Mouse (Mus musculus) cerebellum, postnatal 25 days (tissue): ENCODE measurements at regions not wholly inside any gene's neighbourhood (a gene's known extent, or its start where the extent isn't known, plus 50 kb on each side); places are given as distances from the start of the nearest gene placed in this dataset.

Experiments
- DNase-seq, 2 experiments: peaks; one replicate each; pipeline ENCODE4 v3.0.0; 2021; ENCODE audit warnings: mixed read lengths in 2 of 2

DNA sequence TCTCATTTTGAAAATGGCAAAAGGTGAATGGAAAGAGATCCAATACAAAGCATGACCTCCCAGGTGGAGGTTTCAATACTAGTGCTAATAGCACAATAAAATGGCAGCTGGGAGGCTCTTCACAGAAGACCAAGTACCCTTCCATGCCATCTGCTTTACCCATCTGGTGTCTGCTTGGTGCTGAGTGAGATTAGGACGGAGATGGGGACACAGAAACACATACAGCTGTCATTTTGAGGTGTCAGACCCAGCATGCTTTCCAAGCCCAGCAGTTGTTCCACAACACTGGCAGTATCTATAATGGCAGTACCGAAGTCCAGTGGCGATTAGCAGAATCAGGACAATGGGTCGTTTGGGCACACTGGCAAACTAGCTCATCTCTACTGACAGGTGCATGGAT lies 118.9 kb upstream of the 1700064H15Rik start:
- DNase-seq = no peak

DNA sequence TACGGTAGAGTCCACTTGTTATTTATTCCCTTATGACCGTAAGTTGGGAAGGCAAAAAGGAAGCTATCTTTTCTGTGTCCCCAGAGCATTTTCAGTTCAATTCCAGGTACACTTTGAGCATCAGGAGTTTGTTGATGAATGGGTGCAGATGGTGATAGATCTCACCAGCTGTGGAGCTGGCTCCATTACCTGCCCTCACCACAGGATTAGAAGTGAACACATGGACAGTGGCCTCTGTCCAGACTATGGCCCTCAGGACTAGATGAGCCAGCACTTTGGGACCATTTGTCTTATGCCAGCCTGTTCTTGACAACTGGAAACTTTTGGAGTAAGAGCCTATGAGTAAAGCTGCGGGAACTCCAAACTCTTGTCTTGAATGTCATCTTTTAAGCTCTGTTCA lies 123.5 kb upstream of the 1700064H15Rik start:
- DNase-seq = no peak

DNA sequence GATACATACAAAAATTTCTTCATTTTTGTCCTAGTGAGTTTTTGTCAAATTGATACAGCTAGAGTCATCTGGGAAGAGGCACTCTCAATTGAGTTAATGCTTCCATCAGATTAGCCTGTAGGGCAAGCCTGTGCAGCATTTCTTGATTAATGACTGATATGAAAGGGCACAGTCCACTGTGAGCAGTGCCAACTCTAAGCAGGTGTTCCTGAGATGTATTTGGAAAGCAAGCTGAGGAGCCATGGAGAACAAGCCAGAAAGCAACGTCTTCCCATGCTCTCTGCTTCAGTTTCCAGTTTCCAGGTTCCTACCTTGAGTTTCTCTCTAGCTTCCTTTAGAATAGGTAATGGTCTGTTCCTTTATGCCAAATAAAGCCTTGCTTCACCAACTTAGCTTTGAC lies 125.5 kb upstream of the 1700064H15Rik start:
- DNase-seq = no peak

DNA sequence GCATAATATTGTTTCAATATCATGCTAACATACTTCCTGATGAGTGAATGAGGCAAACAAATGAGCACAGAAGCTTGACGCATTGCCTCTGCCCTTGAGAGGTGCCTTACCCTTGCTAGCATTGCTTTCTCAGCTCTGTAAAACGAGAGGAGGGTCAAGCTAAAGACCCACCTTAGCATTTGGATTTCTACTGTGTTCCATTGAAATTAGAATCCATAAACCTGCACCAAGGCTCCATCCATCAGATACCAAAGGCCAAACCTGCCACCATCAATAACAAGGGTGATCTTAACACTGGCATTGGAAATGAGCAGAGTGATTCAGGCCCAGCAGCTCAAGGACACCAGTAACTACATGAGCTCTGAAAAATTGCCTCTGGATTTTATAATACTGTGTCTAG lies 126.2 kb upstream of the 1700064H15Rik start:
- no peak for DNase-seq

DNA sequence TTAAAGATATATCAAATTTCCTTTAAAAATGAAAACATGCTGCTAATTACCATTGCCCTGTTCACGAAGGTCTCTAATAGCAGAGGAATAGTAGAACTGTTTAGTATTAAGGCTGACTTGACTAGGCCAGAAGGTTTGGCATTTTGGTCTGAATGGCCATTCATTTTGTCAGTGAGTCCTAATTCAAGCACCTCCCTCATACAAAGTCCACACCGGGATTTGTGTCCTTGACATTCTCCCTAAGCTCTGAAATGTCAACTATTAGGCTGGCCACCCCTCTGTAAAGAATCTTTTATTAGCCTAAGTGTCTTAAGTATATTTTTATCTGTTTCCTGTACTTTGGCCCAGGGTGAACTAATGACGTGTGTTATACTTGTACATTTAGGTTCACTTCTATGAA lies 126.7 kb upstream of the 1700064H15Rik start:
- DNase-seq = no peak

DNA sequence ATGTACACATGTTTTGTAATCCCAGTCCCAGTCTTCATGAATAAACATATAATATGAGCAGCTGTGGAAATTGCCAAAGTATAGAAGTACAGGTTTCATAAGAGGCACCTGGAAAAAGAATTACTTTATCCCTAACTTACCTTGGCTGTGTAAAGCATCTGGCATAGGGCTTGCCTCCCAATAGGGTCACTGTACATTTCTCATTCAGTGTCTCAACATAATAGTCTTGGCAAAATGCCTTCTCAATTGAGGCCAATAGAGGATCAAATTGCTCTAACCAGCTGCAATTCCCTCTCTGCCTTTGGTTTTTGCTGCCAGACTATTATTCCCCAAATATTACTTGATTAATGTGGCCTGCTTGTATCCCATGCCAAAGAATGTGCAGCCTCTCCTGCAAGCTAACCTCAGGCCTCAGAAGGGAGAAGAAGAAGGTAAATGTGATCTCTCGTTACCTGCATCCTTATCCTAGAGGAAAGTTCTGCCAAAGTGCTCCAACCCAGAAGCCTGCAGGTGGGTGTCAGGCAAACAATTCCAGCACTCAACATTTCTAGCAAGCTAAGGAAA lies 158.2 kb upstream of the Cp start:
- DNase-seq = no peak

DNA sequence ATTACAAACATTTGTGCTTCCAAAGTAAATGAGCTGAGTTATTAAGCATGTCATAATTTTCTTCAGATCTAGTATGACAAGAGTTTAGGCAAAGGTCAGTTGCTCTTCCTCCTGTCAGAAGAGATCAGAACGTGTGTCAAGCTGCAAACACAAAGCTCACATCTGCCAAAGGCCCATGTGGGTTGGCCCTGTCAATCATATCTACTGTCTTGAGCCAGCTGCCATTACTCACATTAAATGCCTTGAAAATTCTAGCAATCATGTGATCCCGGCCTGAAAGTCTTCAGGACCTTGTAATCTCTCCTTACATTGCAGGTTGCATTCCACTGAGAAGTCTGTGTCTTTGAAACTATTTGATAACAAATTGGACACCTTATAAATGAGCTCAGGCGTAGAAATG lies 146.8 kb upstream of the Cp start:
- DNase-seq = no peak

DNA sequence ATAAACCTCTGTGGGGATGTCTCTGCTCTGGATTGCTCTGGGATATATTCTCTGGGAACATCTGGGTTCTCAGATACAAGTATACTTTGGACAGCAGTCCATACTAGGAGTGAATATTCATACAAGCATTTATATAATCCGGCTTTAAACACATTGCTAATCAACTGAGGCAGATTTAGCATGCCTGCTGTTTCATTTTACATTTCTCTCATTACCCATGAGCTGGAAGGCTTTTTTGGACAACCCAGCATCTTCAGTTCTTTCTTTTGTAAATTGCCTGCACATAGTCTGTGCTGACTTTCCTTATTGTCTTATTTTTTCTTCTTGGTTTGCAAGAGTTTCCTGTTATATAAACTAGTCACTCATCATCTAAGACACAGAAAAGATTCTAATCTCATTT lies 131.9 kb upstream of the Cp start:
- DNase-seq = no peak

DNA sequence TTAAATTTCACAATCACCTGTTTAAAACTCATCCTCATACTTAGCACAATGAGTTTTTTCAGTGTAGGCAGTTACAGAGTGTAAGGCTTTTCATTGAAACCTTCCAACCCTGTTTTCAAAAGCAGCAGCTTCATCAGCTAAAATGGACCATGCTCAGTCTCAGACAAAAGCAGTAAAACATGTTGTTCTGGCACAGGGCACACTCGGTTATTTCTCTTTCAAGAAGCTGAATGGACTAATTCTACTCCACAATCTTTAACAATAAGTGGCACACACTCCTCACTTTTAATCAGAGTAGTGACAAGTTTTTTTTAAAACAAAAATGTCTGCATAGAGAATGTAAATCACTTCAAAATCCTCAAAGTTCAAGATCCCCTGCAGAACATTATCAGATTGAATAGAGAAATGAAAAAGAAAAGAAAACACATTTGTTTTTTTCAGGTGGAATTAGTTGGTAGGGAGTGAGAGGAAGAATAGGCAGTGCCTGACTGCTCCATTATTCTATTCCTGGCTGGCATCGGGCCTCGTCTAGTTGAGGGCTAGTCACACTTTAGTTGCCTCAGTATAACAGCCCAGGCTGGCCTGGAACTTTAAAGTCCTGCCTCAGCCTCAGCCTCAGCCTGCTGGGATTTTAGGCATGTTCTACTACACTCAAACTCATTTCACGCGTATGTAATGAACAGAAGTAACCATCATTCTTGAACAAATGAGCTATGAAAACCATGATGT lies 128.2 kb upstream of the Cp start:
- DNase-seq = no peak

DNA sequence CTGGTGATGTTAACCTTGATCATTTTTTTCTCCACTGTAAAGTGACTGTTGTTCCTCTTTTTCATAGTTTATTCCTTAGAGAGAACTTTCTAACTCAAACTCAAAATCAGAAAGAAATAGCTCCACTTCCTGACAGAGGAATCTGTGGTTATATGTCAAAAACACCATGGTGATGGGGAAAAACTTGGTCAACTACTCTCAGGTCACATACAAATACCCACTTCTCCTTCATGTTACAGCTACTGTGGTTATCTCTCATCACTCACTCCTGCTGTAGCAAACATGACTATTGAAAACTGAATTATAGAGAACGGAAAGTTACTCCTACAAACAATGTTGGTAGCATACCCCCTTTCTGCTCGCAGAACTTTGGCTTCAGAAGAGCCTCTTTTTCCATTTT lies 127.1 kb upstream of the Cp start:
- no peak for DNase-seq

DNA sequence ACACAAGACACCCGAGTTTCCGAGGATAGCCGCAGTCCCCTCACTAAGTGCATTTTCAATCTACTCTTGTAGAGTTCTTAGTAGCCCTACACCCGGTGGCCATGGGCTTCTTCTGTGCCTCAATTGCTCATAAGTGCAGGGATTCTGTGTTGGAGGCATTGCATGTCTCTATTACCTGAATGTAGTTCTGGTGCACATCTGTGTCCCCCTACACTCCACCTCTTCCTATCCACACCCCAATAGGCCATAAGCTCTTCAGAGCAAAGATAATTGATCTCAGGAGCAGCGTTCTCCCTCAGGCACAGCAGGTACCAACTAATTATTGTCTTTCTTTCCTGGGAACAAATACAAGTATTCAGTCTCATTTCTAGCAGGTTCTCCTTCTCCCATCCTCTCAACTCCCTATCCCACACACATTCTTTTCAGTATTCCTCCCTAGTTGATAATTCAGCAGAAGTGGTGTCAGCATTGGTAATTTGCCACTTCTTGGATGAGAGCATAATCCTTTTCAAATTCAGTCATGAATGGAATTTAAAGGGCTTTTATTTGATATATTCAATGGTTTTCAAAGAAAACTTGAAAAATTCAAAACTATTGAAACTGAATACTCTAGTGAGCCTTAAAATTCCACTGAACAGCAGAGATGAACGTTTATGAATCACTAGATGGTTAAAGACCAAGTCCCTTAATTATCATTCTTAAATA lies 108.7 kb upstream of the Cp start:
- DNase-seq = no peak

DNA sequence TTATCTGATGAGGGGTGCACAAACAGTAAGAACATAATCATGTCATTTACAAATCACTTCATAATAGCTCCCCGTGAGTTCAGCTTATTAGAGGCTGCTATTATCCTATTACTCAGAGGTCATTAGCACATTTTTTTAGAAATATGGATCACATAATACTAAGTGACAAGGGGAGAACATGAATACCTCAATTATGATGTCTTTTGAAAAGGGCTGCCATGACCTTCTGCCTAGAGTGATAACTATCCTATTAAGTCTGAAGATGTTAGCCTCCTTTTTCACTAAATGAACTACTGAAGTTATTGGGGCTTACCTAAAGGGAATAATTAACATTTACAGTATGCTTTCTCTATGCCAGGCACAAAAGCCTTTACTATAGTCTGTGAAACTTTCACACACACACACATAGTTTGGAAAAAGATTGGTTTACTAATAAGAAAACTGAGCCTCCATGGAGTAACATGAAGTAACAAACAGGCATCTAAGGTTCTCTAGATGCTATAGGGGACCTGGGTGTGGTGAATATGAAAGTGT lies 108.1 kb upstream of the Cp start:
- DNase-seq = no peak

DNA sequence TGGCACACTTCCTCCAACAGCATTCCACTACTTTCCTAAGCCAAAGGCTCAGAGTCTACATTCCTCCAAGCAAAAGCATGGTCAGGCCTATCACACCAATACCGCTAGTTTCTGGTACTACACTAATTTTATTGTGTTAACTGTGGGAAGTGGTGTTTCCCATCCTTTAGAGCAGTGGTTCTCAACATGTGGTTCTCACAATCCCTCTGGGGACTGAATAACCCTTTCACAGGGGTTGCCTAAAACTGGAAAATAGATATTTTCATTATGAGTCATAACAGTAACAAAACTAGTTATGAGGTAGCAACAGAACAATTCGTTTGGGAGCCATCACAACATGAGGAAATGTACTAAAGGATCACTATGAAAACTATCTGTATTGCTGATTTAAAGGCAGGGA lies 74.2 kb upstream of the Cp start:
- no peak for DNase-seq

DNA sequence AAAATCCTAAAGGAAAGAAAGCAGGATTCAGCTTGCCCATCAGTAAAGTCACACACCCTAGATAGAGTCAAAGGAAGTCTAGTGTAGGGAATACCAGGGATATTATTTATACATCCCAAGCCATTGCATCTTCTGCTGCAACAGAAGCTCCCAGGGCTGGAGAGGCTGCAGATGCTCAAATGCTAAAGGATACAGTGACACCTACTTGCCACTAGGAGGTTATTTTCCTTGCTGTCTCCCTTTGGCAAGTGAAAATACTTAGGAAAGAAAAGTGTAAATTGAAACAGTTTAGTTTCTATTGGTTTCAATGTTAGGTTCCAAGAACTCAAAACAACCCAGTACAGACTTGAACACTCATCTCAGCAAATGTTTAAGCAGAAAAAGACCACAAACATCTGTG lies 68.4 kb upstream of the Cp start:
- no peak for DNase-seq

DNA sequence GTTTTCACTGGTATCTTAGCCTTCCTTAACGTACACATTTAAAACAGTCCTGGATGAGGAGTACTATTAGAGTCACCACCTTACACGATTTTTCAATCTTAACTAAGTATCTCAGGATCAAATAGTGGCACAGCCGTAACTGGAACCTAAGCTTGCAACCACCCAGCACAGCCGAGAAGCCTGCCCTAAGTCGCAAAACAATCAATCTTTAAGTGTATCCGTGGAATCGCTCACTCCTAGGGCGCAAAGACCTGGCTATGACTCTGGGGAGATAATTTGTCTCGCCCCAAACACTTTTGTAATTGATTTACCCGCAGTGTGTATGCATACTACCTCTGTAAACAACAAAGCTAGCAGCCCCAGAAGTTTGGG lies 62.6 kb upstream of the Cp start:
- DNase-seq = no peak

DNA sequence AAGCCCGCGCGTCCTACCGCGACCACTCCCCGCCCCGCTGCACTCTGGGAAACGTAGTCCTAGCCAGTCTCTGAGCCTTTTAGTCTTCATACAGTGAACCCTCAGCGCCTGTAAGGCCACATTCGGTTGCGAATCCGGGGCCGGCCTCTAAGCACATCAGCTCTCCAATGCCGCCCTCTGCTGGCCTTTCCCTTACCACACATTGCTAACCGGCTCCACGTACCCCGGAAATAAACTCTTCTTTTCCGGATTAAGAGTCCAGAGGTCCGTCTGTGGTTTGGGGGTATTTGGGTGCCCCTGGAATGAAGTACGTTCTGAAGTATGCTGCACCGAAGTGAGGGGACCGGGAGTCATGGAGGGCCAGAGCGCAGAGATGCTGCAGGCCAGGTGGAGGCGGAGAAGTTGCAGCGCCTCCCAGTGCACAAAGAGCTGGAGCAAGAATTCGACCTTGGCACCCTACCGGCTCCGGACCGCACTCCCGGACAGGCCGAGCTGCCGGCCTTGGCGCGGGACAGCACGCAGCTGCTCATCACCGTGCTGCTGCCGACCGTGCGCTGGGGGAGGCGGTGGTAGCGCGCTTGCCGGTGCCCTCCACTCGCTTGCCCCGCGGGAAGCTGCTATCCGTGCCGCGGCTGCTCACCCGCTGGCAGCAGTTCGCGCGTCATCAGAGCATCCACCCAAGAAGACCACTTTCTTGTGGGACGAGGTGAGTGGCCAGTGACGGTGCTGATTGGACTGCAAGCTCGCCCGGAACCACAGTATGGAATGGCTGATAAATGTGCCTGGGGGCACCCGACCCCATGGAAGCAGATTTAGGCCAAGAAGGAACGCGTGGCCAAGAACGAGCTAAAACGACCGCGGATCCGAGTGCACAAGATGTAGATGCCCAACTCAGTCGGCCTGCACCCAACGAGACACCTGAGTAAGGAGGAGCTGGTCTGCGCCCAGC lies 62.0 kb upstream of the Cp start:
- peak; percentile 96 to 97 for DNase-seq

DNA sequence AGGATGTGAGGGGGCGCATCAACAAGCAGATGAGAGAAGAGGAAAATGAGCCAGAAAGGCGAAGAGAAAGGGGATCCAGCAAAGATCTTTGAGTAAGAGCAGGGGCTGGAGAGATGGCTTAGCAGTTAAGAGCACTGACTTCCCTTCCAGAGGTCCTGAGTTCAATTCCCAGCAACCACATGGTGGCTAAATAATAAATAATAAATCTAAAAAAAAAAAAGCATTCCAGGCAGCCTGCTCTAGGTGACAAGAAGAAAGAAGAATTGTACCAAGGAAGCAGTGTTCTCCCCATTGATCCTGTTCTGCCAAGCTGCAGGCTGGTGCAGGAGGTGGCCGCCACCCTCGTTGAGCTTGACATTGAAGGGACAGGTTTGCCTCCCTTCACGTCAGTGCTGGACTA lies 61.1 kb upstream of the Cp start:
- DNase-seq = peak in 1 of 2 experiments; percentile 9

DNA sequence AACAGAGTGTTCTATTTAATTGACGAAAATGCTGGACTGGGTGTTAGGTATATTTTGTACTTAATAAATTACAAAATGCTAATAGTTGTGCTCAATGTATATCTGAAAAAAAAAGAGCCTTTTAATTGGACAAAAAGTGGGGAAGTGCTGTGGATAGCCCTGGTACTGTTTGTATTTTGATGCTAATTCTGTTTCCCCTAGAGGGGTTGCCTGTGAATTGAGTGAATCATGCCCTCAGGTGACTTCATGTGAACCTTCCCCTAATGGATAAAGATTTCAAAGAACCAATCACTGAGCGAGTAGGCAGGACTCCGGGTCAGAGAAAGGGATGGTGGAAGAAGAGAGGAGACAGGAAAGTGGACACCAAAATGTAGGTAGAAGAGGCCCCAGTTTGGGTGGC lies 59.7 kb upstream of the Cp start:
- no peak for DNase-seq

DNA sequence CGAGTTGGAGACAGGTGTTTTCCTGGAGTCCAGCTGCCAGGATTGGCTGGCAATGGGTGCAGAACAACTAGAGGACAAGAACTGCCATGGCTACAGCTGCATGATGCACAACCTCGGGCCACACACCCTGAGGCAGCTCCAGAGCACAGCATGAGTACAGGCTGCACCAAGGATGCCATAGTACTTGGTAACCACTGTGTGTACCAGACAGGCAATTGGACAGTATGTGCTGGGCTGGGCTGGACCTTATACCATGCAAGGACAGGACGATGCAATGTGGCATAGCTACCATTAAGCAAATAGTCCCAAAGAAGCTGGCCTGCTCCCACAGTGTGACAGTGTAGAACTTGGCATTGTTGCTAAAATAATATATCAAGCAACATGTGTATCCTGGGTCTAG lies 54.6 kb upstream of the Cp start:
- DNase-seq = no peak

DNA sequence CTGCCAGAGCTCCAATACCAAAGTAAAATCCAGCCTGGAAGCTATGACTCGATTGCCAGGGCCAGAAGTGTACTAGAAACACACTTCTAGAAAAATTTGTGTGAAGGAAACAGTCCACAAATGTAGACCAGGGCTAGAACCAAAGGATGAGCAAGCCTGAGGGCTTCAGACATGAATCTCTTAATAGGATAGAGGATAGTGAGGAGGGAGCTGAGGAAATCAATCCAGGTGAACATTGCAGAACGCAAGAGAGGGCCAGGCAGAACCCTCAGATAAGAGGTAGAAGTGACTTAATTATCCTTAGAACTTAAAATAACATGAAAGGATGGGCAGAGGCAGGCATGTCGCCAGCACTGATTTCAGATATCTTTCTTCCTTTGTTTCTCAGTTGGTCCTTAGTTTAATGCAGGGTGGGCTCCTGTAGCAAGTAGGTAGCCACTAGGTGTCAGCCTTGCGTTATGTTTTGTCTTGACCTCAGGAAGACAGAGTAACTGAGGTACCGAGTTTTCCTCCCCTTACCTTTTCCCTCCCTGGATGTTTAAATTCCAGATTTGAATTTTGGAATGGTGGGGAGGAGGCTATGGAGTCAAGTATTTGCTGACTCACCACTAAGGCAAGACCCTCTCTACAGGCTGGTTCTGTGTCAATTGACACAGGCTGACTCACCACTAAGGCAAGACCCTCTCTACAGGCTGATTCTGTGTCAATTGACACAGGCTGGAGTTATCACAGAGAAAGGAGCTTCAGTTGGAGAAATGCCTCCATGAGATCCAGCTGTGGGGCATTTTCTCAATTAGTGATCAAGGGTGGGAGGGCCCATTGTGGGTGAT lies 52.2 kb upstream of the Cp start:
- DNase-seq = peak; percentile 15 to 57
